Mouse (Mus musculus) intestine, embryonic 16.5 days (tissue): ENCODE data around the gene Tcf3. TPM values are rescaled to one million over a fixed set of nuclear protein-coding genes. Genes with fewer than 3 reads are reported as not detected.
A peak's percentile ranks its signal among the peaks of the same experiment; 100 is the strongest.

Source experiments
- ATAC-seq: fragments of 200-750 bp; cut with Nextera tagmentation; 2 replicates; pipeline ENCODE4 v1.8.0; 2017; ENCODE audit warnings: moderate TSS enrichment, moderate library complexity
- H3K27ac ChIP-seq: fragments of 300-500 bp; sonication (generic); 2 replicates; pipeline ENCODE4 v1.5.1; 2014; ENCODE audit warnings: mild to moderate bottlenecking, low read length
- H3K27me3 ChIP-seq: fragments of 300-500 bp; sonication (generic); replicated peaks from 2 replicates; pipeline ENCODE4 v1.6.1; 2014; ENCODE audit warnings: low read length, control low read depth, mixed read lengths; ENCODE audit not compliant: control insufficient read depth, insufficient read depth
- H3K36me3 ChIP-seq: fragments of 300-500 bp; sonication (generic); 2 replicates; pipeline ENCODE4 v1.6.1; 2014; ENCODE audit warnings: low read length, control low read depth; ENCODE audit not compliant: control insufficient read depth, insufficient read depth
- H3K4me1 ChIP-seq: fragments of 300-500 bp; sonication (generic); 2 replicates; pipeline ENCODE4 v1.6.1; 2014; ENCODE audit warnings: low read length, control low read depth, mixed read lengths; ENCODE audit not compliant: control insufficient read depth, insufficient read depth
- H3K4me2 ChIP-seq: fragments of 300-500 bp; sonication (generic); 2 replicates; pipeline ENCODE4 v1.6.1; 2014; ENCODE audit warnings: low read depth, low read length, control low read depth
- H3K4me3 ChIP-seq: fragments of 300-500 bp; sonication (generic); 2 replicates; pipeline ENCODE4 v1.5.1; 2014; ENCODE audit warnings: mild to moderate bottlenecking, low read length
- H3K9ac ChIP-seq: fragments of 300-500 bp; sonication (generic); 2 replicates; pipeline ENCODE4 v1.6.1; 2014; ENCODE audit warnings: low read depth, low read length
- H3K9me3 ChIP-seq: fragments of 300-500 bp; sonication (generic); 2 replicates; pipeline ENCODE4 v1.6.1; 2016; ENCODE audit warnings: low read length, control low read depth; ENCODE audit not compliant: control insufficient read depth
- WGBS: fragments of 180-500 bp; shearing (Covaris S2); extraction: QIAGEN DNeasy Blood & Tissue Kit; methylation state at CpG from one replicate; pipeline ENCODE4 v1.1.7; 2014; 5-methylcytosine and 5-hydroxymethylcytosine counted together
- polyA plus RNA-seq: library from polyadenylated mRNA; unstranded; fragments of >200 nt; fragmentation: Nextera tagmentation; extraction: Ambion mirVana; gene quantifications from 2 replicates; pipeline ENCODE4 v1.2.1, GENCODE M21; 2015

Tcf3 gene
- polyA plus RNA-seq, 1 experiment from 2014 or later, result 62.9 TPM

DNA sequence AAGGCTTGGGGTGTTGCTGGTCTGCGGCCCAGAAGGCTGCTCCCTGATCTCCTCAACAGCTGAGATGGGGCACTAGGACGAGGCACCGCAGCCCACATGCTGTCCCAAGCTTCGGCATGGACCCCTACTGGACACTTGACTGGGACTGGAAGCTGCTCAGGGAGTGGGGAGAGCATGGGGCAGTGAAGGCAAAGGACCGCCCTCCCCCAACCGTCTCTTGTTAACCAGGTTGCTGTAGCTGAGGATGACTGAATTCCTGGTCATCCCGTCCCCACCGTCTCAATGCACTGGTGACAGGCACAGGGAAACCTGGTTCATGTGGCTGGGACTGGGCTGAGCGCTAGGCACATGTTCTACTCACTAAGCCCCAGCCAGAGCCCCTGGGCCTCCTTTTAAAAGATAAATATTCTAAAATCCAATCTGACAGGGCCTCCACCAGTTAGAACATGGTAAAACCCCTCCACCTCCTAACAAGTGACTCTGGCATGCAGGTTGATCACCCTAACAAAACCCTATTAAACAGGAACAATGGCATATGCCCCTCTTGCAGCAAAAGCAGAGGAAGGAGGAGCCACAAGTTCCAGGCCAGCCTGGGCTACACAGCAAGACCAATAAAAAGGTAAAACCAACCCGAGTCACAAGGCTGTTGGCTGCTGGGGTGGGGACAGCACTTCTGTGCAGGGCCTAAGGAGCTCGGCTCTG lies 36.5 kb downstream of the Tcf3 start:
- no peaks in the 10 kb centered on the region for H3K9me3 ChIP-seq
- no peaks in the 10 kb centered on the region for H3K27me3 ChIP-seq
- peaks cover 34% of the 10 kb centered on the region for H3K36me3 ChIP-seq
- H3K4me3 ChIP-seq, result peak overlapping the region; percentile 80
- ATAC-seq, result no peak
- H3K9ac ChIP-seq, result peak overlapping the region; percentile 93
- WGBS, result 81% methylated on average over 11 of the region's 11 CpGs
- peaks cover 28% of the 10 kb centered on the region for H3K4me1 ChIP-seq
- H3K27ac ChIP-seq, result peak overlapping the region; percentile 29; the same call in 1 of the 2 replicates
- peak overlapping the region; percentile 94 for H3K4me2 ChIP-seq

DNA sequence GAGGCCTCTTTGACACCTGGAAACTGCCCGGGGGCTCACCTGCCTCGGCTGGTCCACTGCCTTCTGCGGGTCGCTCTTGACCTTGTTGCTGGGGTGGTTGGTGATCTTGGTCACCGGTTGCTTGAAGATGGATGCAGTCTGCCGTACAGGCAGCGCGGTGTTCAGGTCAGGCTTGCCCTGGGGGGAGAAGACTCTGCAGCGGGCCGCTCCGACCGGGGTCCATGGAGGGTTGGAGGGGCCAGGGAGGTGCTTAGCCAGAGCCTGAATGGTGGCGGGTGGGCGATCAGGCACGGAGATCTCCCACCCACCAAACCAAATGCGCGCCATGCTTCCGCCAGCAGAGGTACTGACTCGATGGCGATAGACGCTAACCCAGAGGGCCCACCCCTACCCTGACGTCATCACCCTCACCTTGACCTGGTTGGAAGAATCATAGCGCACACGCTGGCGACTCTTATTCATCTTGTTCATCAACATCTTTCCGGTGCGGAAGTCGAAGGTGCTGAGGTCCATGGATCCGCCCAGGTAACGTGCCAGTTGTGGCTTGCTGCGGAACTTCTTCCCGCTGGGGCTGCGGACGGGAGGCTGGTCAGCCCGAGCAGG lies 38.3 kb downstream of the Tcf3 start:
- Histone ChIP-seq H3K27ac (no peak overlapping the region), H3K4me1 (peaks cover 26% of the 10 kb centered on the region), H3K9ac (no peak overlapping the region), H3K4me2 (no peak overlapping the region), H3K9me3 (no peaks in the 10 kb centered on the region), H3K4me3 (no peak overlapping the region), H3K27me3 (no peaks in the 10 kb centered on the region), H3K36me3 (peaks cover 38% of the 10 kb centered on the region)
- ATAC-seq, result no peak
- WGBS, result 94% methylated on average over 35 of the region's 35 CpGs

DNA sequence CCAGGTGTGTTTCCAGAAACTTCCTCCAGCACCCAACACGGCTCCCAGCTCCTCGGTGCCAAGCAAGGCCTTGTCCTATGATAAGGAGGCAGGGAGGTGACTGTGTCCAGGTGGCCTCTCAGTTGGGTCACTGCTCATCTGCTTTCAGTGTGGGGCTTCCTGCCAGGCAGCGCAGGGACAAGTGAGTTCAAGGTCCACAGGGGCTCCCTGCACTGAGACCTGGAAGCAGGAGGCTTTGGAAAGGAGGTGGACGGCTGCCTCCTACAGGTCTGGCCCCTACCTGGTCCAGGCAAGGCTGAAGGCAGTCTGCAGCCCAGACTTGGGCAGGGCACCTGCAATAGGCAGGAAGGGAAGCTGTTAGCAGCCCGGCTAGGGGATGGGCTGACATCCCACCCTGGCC lies 40.8 kb downstream of the Tcf3 start:
- H3K9me3 ChIP-seq, result no peaks in the 10 kb centered on the region
- peak; percentile 26 for ATAC-seq
- no peaks in the 10 kb centered on the region for H3K27me3 ChIP-seq
- peak overlapping the region; percentile 16; the same call in 1 of the 2 replicates for H3K9ac ChIP-seq
- H3K4me2 ChIP-seq, result no peak overlapping the region
- H3K4me3 ChIP-seq, result no peak overlapping the region
- peaks cover 38% of the 10 kb centered on the region for H3K36me3 ChIP-seq
- WGBS, result 81% methylated on average over 5 of the region's 5 CpGs
- H3K27ac ChIP-seq, result peak overlapping the region; percentile 55; the same call in 1 of the 2 replicates
- peaks cover 29% of the 10 kb centered on the region for H3K4me1 ChIP-seq

DNA sequence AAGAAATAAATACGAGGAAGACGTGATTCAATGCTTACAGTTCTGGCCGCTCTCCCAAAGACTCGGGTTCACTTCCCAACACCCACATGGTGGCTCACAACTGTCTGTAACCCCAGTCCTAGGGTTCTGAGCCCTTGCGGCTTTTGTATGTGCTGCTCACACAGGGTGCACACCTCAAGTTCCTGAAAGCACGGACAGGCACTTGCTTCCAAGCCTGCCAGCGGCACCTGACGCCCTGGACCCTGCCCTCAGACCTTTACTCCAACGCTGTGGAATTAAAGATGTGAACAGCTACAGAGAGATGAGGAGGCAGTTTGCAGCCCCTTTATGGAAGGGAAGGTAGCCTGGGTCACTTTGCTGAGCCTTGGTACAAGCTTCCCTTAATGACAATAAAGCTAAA lies 42.8 kb downstream of the Tcf3 start:
- WGBS, result 73% methylated on average over 9 of the region's 9 CpGs
- no peak overlapping the region for H3K4me3 ChIP-seq
- H3K36me3 ChIP-seq, result peaks cover 38% of the 10 kb centered on the region
- no peak overlapping the region for H3K4me2 ChIP-seq
- peaks cover 19% of the 10 kb centered on the region for H3K4me1 ChIP-seq
- no peaks in the 10 kb centered on the region for H3K27me3 ChIP-seq
- H3K27ac ChIP-seq, result peak overlapping the region; percentile 45
- H3K9ac ChIP-seq, result no peak overlapping the region
- no peak for ATAC-seq
- no peaks in the 10 kb centered on the region for H3K9me3 ChIP-seq

- ATAC-seq, result no peak
- no peak overlapping the region for H3K9ac ChIP-seq
- no peak overlapping the region for H3K4me3 ChIP-seq
- H3K9me3 ChIP-seq, result no peaks in the 10 kb centered on the region
- no peak overlapping the region for H3K4me2 ChIP-seq
- peaks cover 34% of the 10 kb centered on the region for H3K4me1 ChIP-seq
- WGBS, result 70% methylated on average over 4 of the region's 4 CpGs
- H3K27ac ChIP-seq, result no peak overlapping the region
- peaks cover 25% of the 10 kb centered on the region for H3K36me3 ChIP-seq
- no peaks in the 10 kb centered on the region for H3K27me3 ChIP-seq
Measured at GRCm38 (mm10) chr10:80389185-80389708, 44.2 kb downstream of the Tcf3 start.

- Histone ChIP-seq H3K9ac (no peak overlapping the region), H3K4me3 (no peak overlapping the region; the same call in 1 of the 2 replicates), H3K4me1 (peaks cover 38% of the 10 kb centered on the region), H3K4me2 (no peak overlapping the region), H3K9me3 (no peaks in the 10 kb centered on the region), H3K27ac (no peak overlapping the region; the same call in 1 of the 2 replicates), H3K27me3 (no peaks in the 10 kb centered on the region), H3K36me3 (peaks cover 21% of the 10 kb centered on the region)
- ATAC-seq, result no peak
- 16% methylated on average over 2 of the region's 2 CpGs for WGBS
Measured at GRCm38 (mm10) chr10:80388731-80389130, 44.7 kb downstream of the Tcf3 start.

DNA sequence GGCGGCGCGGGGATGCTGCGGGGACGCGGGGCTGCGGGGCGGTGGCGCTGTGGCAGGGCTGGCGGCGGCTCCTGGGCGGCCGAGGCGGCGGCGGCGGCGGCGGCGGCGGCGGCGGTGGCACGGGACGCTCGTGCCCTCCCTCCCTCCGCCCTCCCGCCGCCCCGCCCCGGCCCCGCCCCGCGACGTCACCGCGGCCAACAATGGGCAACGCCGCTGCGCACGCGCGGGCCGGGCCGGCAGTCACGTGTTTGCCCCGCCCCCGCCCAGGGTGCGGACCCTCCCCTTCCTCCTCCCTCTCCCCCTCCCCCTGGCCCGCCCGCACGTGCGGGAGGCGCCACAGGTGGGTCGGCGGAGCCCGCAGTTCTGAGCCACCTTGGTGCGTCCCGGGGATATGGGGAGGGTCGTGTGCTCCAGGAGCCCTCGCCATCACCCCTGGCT lies 45.9 kb downstream of the Tcf3 start, which contains the start of gene Mex3d:
Mex3d (minus strand) TSS at position 138 of the 438 bp plus-strand sequence.
- peaks cover 10% of the 10 kb centered on the region for H3K36me3 ChIP-seq
- no peaks in the 10 kb centered on the region for H3K27me3 ChIP-seq
- peak; percentile 43 for ATAC-seq
- H3K27ac ChIP-seq, result peak within 1 kb of the TSS; percentile 82
- no peaks in the 10 kb centered on the region for H3K9me3 ChIP-seq
- peak within 1 kb of the TSS; percentile 93 for H3K4me2 ChIP-seq
- peak within 1 kb of the TSS; percentile 83 for H3K4me3 ChIP-seq
- WGBS, result 0% methylated on average over 10 of the region's 61 CpGs
- peak within 1 kb of the TSS; percentile 91 for H3K9ac ChIP-seq
- peaks cover 39% of the 10 kb centered on the region for H3K4me1 ChIP-seq

DNA sequence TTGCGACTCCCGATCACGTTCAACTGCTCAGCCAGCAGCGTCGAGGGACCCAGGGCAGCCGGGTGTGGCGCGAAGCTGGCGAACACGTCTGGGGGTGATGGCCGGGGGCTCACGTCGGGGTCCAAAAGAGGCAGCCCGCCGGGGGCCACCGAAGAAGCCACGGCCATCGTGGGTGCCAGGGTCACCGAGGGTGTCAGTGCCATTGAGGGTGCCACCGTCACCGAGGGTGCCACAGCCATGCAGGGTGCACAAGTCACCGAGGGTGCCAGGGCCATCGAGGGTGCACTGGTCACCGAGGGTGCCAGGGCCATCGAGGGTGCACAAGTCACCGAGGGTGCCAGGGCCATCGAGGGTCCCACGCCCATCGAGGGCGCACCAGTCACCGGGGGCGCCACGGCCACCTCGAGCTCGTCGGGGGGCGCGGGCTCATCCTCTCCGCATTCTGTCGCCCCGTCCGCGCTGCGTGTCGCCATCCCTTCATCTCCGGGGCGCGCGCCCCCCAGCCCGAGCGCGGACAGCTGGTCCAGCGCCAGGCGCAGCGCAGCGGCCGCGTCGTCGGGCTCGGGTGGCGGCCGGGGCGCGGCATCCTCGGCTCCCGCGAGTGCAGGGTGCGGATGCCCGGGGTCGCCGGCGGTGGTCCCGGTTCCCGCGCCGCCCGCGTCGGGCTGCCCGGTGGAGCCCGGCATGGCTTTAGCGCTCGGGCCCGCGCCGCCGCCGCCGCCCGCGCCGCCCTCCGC lies 46.5 kb downstream of the Tcf3 start:
- peaks cover 9% of the 10 kb centered on the region for H3K36me3 ChIP-seq
- no peaks in the 10 kb centered on the region for H3K27me3 ChIP-seq
- H3K27ac ChIP-seq, result peak overlapping the region; percentile 82
- peak overlapping the region; percentile 83 for H3K4me3 ChIP-seq
- H3K4me2 ChIP-seq, result peak overlapping the region; percentile 90
- peak; percentile 4; the same call in 1 of the 2 replicates for ATAC-seq
- under 1% methylated on average over 80 of the region's 94 CpGs for WGBS
- peaks cover 36% of the 10 kb centered on the region for H3K4me1 ChIP-seq
- H3K9ac ChIP-seq, result peak overlapping the region; percentile 91
- no peaks in the 10 kb centered on the region for H3K9me3 ChIP-seq
